Mouse (Mus musculus) heart, postnatal 0 days (tissue): ENCODE measurements around the gene Cldn2.

Experiments
- CTCF ChIP-seq: IDR thresholded peaks from 2 replicates; pipeline ENCODE4 v1.5.1; 2016; ENCODE audit warnings: antibody characterized with exemption, control low read depth, low read depth
- EP300 ChIP-seq: IDR thresholded peaks from 2 replicates; pipeline ENCODE4 v1.6.1; 2016; ENCODE audit warnings: antibody characterized with exemption, low read depth

- TF ChIP-seq CTCF (no peak), EP300 (no peak)
Observed at GRCm38 (mm10) chrX:139803028-139803427, 2.4 kb downstream of the Cldn2 start.
